Mouse (Mus musculus) E14TG2a.4 (cell line): Measurements from ENCODE around the gene Gm20388.

Source experiments
- H3K27me3 ChIP-seq: 2 replicates; pipeline ENCODE4 v1.6.1; 2014; ENCODE audit warnings: low read length, control low read depth; ENCODE audit not compliant: insufficient read depth
- H3K36me3 ChIP-seq: 2 replicates; pipeline ENCODE4 v1.6.1; 2014; ENCODE audit warnings: low read length, control low read depth; ENCODE audit not compliant: insufficient read depth
- H3K4me1 ChIP-seq: replicated peaks from 2 replicates; pipeline ENCODE4 v1.6.1; 2014; ENCODE audit warnings: low read depth, low read length, control low read depth
- H3K4me3 ChIP-seq: replicated peaks from 2 replicates; pipeline ENCODE4 v1.5.1; 2014; ENCODE audit warnings: mild to moderate bottlenecking, low read length
- H3K9me3 ChIP-seq: 2 replicates; pipeline ENCODE4 v1.6.1; 2014; ENCODE audit warnings: low read length, control low read depth
- CTCF ChIP-seq: conservative IDR thresholded peaks from 2 replicates; pipeline ENCODE4 v1.5.1; 2014; ENCODE audit warnings: low read length
- NANOG ChIP-seq: IDR thresholded peaks from 2 replicates; pipeline ENCODE4 v1.6.1; 2014; ENCODE audit warnings: borderline replicate concordance, low read length, mixed read lengths
- POU5F1 ChIP-seq: IDR thresholded peaks from 2 replicates; pipeline ENCODE4 v1.6.1; 2014; ENCODE audit warnings: low read length, borderline replicate concordance

The Gm20388 gene

GRCm38 (mm10) chr8:123668681-123669080 is 3758.0 kb downstream of the Gm20388 start:
- peaks cover 13% of the 10 kb centered on the region; the same call in 1 of the 2 replicates for H3K27me3 ChIP-seq
- TF ChIP-seq NANOG (no peak), CTCF (no peak), POU5F1 (no peak)
- no peaks in the 10 kb centered on the region for H3K36me3 ChIP-seq
- no peak overlapping the region for H3K4me3 ChIP-seq
- H3K4me1 ChIP-seq = peaks cover 54% of the 10 kb centered on the region
- H3K9me3 ChIP-seq = peaks cover 13% of the 10 kb centered on the region; the same call in 1 of the 2 replicates

- no peak for TF ChIP-seq POU5F1
- TF ChIP-seq NANOG = no peak
- no peak for TF ChIP-seq CTCF
- H3K9me3 ChIP-seq = peaks cover 13% of the 10 kb centered on the region; the same call in 1 of the 2 replicates
- no peaks in the 10 kb centered on the region for H3K36me3 ChIP-seq
- no peak overlapping the region for H3K4me3 ChIP-seq
- peaks cover 41% of the 10 kb centered on the region for H3K4me1 ChIP-seq
- peaks cover 13% of the 10 kb centered on the region; the same call in 1 of the 2 replicates for H3K27me3 ChIP-seq
These were observed 3760.1 kb downstream of the Gm20388 start for GRCm38 (mm10) chr8:123670766-123671165.

GRCm38 (mm10) chr8:123671454-123671853 is 3760.8 kb downstream of the Gm20388 start:
- Histone ChIP-seq H3K4me1 (peaks cover 41% of the 10 kb centered on the region), H3K4me3 (no peak overlapping the region), H3K9me3 (peaks cover 13% of the 10 kb centered on the region; the same call in 1 of the 2 replicates), H3K27me3 (peaks cover 13% of the 10 kb centered on the region; the same call in 1 of the 2 replicates), H3K36me3 (no peaks in the 10 kb centered on the region)
- TF ChIP-seq CTCF (no peak), POU5F1 (no peak), NANOG (no peak)

GRCm38 (mm10) chr8:123672648-123673047 is 3762.0 kb downstream of the Gm20388 start:
- Histone ChIP-seq H3K9me3 (peaks cover 13% of the 10 kb centered on the region; the same call in 1 of the 2 replicates), H3K27me3 (peaks cover 13% of the 10 kb centered on the region; the same call in 1 of the 2 replicates), H3K4me1 (peaks cover 30% of the 10 kb centered on the region), H3K4me3 (no peak overlapping the region), H3K36me3 (no peaks in the 10 kb centered on the region)
- no peak for TF ChIP-seq NANOG
- no peak for TF ChIP-seq POU5F1
- no peak for TF ChIP-seq CTCF

- H3K4me3 ChIP-seq = no peak overlapping the region
- peaks cover 8% of the 10 kb centered on the region; the same call in 1 of the 2 replicates for H3K27me3 ChIP-seq
- H3K4me1 ChIP-seq = peaks cover 10% of the 10 kb centered on the region
- H3K36me3 ChIP-seq = no peaks in the 10 kb centered on the region
- peaks cover 17% of the 10 kb centered on the region for H3K9me3 ChIP-seq
- TF ChIP-seq NANOG = no peak
- no peak for TF ChIP-seq POU5F1
- TF ChIP-seq CTCF = no peak
These were observed 3765.0 kb downstream of the Gm20388 start for GRCm38 (mm10) chr8:123675611-123676010.

- Histone ChIP-seq H3K4me1 (peaks cover 26% of the 10 kb centered on the region), H3K9me3 (peaks cover 9% of the 10 kb centered on the region), H3K4me3 (no peak overlapping the region), H3K27me3 (no peaks in the 10 kb centered on the region), H3K36me3 (no peaks in the 10 kb centered on the region)
- TF ChIP-seq POU5F1 (no peak), CTCF (no peak), NANOG (no peak)
These were observed 3767.7 kb downstream of the Gm20388 start for GRCm38 (mm10) chr8:123678390-123678789.

- no peaks in the 10 kb centered on the region for H3K36me3 ChIP-seq
- peaks cover 7% of the 10 kb centered on the region; the same call in 1 of the 2 replicates for H3K9me3 ChIP-seq
- H3K4me1 ChIP-seq = peaks cover 27% of the 10 kb centered on the region
- H3K4me3 ChIP-seq = peak overlapping the region; percentile 52
- TF ChIP-seq POU5F1 (no peak), CTCF (no peak), NANOG (no peak)
- peaks cover 3% of the 10 kb centered on the region; the same call in 1 of the 2 replicates for H3K27me3 ChIP-seq
These were observed 3771.6 kb downstream of the Gm20388 start for GRCm38 (mm10) chr8:123682073-123682761.

GRCm38 (mm10) chr8:123683321-123683720 is 3772.7 kb downstream of the Gm20388 start:
- Histone ChIP-seq H3K4me3 (peak overlapping the region; percentile 35; the same call in 1 of the 2 replicates), H3K9me3 (peaks cover 7% of the 10 kb centered on the region; the same call in 1 of the 2 replicates), H3K4me1 (peaks cover 37% of the 10 kb centered on the region), H3K36me3 (no peaks in the 10 kb centered on the region), H3K27me3 (peaks cover 3% of the 10 kb centered on the region; the same call in 1 of the 2 replicates)
- TF ChIP-seq NANOG (no peak), POU5F1 (no peak), CTCF (no peak)

GRCm38 (mm10) chr8:123684806-123685205 is 3774.2 kb downstream of the Gm20388 start:
- Histone ChIP-seq H3K9me3 (peaks cover 7% of the 10 kb centered on the region; the same call in 1 of the 2 replicates), H3K36me3 (no peaks in the 10 kb centered on the region), H3K27me3 (peaks cover 8% of the 10 kb centered on the region; the same call in 1 of the 2 replicates), H3K4me3 (no peak overlapping the region), H3K4me1 (peaks cover 37% of the 10 kb centered on the region)
- no peak for TF ChIP-seq NANOG
- no peak for TF ChIP-seq POU5F1
- TF ChIP-seq CTCF = no peak
